Mouse (Mus musculus) adrenal gland, postnatal 4 days (tissue): ENCODE results near the gene Lrig2. TPM values are rescaled to one million over a fixed set of nuclear protein-coding genes. Genes with fewer than 3 reads are reported as not detected.

Experiments
- DNase-seq, 2 experiments: peaks; one replicate each; pipeline ENCODE4 v3.0.0; 2021 to 2022; ENCODE audit warnings: low spot score in 2 of 2, mixed read lengths in 2 of 2
- total RNA-seq, 2 experiments: library from RNA; stranded (reverse); gene quantifications; 2 replicates each; pipeline ENCODE4 v1.2.3; 2021

Lrig2 gene
- total RNA-seq, 2 experiments from 2014 or later: 23.5 to 26.2 TPM

DNA sequence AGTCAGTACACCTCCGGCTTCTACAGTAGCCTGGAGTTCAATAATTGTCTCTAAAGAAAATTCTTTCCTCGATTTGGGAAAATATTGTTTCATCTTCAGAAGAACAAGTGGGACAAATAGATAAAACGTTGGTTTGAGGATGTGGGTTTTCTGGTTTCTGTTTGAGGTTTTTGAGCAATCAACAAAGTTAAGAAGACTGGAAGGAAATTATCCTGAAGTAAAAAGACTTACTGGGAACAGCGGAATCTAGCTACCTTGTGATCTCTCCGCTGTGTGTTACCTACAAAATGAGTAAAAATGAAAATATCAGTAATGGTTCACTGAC is 668 bp upstream of the Lrig2 start:
- no peak for DNase-seq

DNA sequence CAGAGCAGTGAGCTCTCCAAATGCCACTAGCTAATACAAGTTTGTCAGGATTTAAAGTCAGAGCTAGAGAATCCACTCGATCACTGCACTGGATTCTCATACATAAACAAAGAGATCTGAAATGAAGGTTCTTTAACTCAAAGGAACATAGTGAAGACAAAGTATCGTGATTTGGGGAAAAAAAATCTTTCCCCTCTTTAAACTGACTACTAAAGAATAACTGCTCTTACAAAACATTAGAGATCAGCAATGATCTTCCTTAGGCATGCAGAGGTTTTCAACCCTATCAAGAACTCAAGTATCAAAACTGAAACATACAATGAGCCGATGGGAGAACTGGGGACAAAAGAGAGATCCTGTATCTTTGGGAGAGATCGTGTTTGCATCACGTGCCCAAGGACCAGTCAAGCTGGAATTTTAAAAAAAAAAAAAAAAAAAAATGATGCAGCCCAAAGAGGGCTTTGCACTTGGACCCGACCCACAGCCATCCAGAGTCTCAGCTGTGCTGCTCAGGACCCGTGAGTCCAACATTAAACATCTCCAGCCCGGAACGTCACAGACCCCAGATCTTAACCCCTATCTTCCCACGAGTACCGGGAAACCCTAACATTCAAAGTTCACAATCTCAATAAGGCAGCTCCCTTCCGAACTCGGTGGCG is 818 bp downstream of the Lrig2 start:
- DNase-seq: no peak

DNA sequence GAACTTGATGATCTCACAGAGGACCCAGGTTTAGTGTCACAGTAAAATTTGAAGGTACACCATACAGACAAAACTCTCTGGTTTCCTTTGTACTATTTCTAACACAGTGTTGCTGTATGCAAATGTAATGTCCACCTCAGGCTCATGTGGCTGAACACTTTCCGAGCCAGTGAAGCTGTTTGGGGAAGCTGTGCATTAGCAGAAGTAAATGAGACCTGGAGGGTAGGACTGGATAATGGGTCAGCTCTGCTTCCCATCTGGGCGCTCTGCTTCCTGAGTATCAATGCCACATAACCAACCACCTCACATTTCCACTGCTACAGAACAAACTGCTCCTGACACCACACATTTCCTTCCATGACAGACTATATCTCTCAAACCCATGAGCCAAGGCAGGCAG is 10.1 kb downstream of the Lrig2 start:
- DNase-seq: no peak

DNA sequence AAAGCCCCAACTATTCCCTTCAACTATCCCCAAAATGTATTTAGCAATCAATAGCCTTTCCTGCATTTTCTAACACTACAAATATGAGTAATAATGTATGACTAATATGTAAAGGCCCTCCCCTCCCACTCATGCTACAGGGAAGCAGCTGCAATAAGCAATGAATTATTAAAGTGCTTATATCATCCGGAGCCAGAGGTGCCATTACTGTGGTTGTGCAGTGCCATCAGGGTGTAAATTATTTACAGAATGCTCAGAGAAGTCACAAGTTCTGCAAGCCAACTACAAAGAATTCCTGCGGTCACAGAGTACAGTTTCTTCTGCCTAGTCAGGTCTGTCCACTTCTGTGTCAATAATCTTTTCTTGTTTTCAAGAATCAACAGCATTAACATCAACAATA is 10.8 kb downstream of the Lrig2 start:
- no peak for DNase-seq

DNA sequence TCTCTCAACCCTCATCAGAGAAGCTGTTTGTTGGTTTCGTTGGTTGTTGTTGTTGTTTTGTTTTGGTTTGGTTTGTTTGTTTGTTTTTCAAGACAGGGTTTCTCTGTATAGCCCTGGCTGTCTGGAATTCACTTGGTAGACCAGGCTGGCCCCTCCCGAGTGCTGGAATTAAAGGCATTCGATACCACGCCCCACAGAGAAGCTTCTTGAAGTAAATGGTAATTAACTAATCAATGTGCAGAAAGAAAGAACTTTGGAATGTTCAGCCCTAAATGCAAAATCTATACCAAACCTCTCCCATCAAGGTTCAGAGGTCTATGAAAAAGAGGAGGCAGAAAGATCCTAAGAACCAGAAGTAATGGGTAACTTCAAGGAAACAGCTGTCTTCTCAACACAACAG is 15.5 kb downstream of the Lrig2 start:
- no peak for DNase-seq

DNA sequence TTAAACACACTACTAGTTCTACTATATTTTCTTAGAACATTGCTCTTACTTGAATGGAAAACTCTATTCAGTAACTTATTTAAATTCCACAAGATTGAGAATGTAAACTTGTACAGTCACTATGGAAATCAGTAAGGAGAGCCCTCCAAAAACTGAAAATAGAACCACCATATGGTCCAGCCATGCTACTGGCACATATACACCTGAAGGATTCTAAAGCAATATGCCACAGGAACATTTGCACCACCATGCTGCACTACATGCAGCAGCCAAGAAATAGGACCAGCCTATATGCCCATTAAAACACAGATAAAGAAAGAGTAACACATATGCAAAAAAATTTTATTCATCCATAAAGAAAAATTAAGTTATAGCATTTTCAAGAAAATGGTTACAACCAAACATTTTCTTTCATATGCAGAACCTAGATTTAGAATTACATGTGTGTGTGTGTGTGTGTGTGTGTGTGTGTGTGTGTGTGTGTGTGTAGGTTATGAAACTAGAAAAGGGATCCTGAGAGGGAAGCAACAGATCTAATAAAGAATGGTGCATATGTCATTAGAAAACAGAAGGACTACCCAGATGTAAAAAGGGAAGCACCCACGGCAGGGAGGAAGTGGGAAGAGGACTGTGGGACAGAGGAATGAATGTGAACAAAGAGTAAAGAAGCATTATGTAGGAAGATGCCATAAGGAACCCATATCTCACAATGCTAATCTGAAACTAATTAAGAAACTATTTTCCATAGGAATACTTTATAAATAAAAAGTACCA is 30.6 kb downstream of the Lrig2 start:
- no peak for DNase-seq

DNA sequence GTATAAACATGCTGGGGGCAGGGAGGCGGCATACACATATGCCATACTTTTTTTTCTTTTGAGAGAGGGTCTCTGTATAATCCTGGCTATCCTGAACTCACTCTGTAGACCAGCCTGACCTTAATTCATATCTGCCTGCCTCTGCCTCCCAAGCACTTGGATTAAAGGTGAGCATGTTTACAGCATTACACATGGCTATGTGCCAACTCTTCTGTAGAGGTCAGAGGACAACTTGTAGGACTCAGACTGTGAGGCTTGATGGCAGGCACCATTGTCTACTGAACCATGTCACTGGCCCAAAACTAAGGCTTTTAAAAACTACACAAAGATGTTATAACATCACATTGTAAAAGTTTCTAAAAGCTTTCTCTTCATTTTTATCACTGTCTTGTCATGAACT is 33.7 kb downstream of the Lrig2 start:
- DNase-seq: no peak

DNA sequence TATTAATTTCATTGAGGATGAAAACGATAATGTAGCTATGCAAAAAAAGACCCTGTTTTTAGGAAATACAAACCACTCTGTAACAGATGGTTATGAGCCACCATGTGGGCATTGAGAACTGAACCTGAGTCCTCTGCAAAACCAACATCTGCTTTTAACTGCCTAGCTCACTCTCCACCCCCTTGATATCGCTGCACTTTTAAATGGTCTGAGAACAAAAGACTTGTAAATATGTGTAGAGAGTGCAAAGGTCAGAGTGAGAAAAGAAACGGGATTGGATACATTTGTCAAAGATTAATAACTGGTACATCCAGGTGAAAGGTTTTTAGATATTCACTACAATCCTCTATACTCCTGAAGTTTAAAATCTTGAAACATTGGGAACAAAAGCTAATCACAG is 42.3 kb downstream of the Lrig2 start:
- DNase-seq: no peak

DNA sequence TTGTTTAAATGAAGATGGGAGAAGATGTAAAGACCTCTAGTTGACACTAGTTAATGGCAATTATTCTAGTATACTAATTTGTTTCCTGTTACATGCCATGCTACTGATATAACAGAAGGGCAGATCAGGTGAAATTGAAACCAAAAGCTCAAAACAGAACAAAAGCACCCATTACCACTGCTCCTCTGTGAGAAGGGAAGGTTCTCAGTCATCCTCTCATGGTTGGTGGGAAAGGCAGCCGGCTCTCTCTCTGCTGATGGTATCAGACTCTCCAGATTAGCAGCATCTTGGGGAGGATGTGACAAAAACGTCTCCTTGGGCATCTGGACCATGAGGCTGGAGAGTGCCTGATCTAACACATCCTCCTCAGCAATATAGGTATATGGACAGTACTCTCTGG is 50.5 kb downstream of the Lrig2 start:
- DNase-seq: no peak

DNA sequence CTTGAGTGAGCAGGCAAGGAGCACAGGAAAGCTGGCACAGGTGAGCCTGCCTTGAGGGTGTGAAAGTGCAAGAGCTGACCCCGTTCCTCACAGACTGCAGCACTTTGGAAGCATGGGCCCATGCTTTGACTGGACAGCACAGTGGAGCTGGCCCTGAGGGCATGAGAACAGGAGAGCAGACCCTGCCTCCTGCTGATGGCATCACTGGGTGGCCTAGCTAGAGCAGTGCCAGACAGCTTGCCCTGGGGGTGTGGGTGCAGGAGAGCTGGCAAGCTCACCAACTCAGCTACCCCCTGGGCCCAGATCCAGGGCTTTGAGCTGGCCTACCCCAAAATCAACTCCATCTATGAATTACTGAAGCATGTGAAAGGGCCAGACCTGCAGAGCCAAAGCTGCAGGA is 53.1 kb downstream of the Lrig2 start:
- DNase-seq: no peak

DNA sequence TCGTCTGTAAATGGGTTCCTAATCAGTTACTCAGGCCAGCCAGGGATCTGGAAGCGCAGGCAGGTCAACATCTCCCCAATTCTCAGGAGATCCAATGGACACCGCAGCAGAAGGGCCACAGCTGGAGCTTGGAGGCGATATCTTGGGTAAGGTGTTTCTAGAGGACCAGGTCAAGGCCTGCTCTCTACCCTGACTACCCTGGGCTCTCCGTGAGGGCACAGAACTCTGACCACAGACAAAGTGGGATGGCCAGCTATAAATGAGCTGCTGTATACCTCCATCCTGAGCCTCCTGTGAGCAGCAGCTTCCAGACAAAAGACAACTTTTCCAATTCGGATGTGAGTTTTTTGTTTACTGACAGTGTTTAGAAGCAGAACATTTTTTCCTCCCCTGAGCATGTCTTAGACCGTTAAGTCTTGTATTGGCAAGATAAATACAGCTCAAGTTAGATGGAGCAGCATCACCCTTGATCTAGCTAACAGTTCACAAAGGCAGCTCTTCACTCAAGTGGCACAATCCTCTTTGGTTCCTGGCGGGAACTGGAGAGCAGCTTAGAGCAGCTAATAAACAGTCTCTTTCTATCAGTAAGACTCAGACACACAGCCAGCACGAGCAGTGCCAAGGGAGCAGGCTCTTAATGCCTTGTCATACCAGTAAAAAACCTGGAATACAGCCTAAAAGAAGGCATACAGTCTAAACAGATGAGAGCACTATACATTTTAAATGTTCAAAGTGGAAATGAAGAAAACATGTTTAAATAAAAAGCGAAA is 56.0 kb downstream of the Lrig2 start:
- no peak for DNase-seq

DNA sequence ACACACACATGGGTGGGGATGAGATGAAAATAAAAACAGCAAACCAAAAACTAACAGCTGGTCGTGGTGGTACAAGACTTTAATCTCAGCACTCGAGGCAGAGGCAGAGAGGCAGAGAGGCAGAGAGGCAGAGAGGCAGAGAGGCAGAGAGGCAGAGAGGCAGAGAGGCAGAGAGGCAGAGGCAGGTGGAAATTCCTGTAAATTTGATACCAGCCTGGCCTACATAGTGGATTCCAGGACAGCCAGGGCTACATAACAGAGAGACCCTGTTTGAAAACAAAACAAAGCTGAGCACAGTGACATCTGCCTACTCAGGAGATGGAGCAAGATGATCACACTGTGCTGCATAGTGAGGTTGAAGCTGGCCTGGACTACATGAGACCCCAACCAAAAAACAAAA is 64.5 kb downstream of the Lrig2 start:
- DNase-seq: no peak

DNA sequence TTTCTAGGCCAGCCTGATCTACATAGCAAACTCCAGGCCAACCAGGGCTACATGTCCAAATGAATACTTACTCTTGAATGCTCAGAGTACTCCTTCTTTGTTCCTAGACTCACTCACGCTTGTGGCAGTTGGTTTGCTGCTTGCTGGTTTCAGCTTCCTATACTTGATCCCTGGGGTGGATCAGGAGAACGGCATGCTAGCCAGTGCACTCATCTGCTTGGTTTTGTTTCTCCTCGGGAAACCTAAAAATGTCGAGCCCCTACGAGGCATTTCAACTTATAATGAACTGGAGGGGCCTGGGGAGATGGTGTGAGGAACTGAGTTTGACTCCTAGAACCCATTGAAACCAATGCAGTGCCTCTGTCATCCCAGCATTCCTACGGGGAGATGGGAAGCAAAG is 65.0 kb downstream of the Lrig2 start:
- DNase-seq: no peak

DNA sequence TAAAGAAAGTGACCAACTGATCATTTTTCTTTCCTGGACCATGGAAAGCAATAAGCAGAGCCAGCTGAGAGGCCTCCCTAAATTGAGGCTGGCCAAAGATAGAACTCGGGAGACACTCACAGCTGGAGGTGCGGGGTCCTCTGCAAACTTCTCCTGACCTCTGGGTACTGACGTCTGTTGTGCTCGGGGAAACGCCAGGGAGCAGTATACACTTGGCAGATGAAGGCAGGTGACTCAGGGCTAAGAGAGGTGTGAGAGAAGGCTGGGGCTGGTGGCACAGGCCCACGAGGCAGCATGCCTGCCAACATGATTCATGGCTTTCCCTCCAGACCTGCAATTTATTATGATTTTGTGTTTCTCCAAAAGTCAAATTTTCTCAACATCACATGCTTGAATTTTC is 66.1 kb downstream of the Lrig2 start:
- no peak for DNase-seq

DNA sequence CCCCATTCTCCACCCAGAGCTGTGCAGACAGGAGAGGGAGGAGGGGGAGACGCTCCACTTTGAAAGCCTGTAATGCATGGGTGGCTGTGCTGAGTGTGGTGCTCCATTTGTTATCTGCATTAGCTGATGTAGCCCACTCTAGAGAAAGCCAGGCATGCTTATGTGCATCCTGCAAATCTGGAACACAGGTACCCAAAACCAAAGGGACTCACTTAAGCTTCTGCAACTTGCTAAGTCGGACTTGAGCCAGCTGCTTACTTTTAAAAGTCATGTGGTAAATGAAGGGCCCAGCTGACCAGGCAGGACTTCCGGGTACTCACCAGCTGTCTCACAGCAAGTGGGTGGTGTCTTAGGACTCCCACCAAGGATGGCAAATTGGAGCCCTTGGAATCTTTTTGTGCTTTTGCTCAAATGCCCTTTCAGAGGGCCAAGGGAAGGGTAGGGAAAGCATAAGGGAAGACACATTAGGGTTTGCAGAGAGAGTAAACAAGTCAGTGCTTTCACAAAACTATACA is 66.7 kb downstream of the Lrig2 start:
- DNase-seq: no peak

DNA sequence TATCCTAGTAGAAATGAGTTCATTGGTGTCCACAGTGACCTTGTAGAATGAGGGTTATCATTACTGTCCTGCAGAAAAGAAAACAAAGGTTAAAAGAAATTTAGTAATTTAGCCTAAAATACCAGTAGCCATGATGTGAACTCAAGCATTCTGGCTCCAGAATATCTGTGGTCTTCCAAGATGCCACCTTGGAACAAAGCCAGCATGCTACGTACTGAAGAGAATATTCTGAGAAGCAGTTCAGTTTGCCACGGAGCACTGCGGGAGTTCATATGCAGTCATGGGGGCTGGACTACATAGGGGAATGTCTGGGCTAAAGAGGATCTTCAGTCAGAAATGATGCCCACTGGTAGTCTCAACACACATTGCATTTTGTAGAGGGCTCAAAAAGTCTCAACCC is 67.6 kb downstream of the Lrig2 start:
- no peak for DNase-seq

DNA sequence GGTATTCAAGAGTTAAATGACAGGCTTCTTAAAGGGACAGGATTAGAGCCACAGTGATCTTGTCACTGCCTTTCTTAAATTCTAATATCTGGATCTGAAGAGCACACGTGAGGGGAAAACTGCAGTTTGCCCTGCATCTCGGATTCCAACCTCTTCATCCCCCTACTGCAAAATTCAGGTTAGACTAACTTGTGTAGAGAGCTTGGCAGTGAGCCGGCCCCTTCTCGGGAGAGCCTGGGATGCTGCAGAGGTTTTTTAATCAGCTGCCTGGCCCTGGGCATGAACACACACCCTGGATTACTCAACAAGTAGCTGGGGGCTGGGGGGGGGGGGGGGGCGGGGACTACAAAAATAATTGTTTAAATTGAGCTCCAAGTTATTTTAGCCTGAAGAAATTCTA is 69.4 kb downstream of the Lrig2 start:
- DNase-seq: no peak

DNA sequence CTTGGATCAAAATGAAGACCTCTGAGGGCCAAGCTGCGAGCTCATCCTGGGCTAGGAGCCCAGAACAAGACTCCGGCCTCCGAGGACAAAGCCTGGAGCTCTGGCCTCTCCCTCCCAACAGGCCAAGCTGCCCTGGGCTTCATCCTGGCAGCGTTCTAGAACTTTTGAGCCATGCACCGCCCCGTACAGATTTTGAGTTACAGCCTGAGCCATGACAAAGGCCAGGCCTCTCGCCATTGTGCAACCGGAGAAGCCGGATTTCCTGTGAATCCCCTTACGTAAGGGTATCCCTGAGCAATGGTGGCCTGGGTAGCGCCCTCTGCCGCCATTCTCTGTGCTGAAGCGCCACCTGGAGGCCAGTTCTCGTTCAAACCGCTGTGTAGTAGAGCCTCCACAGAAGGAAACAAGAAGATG is 69.8 kb downstream of the Lrig2 start:
- peak; percentile 90 for DNase-seq

DNA sequence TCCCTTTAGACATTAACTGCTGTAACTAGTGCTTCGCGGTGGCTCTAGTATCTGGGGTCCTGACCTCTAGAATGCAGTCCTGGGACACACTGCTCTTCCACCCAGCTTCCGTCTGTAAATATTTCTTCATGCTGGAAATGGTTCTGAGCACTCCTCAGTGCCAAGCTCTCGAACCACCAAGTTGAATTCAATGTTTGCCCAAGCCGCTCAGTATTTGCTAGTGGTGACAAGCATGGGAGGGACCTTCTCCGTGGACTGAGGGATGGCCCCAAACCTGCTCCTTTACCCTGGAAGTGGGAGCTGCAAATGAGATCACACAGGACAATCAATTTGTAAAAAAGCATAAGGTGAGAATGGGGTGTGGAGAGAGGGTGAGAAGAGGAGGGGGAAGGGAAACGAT is 70.3 kb downstream of the Lrig2 start:
- DNase-seq: no peak

DNA sequence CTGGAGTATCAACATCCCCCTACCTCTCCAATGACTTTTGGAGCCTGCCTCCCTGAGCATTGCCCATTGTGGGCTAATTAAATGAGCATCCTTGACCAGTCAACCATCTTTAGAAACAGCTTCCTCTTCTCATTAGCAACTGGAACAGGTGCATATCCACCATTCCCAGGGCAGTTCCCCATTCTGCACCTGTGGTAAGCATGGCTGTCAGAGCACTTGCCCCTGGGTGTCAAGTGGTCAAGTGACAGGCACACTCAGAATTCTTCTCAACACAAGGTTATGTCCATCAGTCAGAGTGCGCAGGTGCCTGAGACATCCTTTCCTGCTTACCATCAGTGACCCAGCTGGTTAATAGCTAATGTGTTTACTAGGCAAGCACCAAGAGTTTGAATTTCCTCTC is 72.9 kb downstream of the Lrig2 start:
- no peak for DNase-seq

DNA sequence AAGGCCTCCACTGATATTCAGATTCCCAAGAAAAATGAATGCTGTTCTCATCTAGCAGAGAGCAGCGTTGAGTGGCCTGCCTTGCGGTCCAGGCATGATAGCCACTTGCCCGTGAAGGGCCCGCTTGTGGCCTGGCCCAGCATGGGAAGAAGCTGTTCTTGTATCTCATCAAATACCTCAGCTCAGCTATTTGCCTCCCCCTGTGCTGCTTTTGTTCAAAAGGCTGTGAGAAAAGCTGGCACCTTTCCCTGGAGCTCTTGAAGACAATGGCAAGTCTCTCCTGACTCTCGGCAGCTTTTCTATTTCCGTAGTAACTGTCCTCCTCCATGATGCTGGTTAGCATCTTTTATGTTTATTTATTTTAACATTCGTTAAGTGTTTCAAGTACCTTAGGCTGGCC is 74.1 kb downstream of the Lrig2 start:
- no peak for DNase-seq

DNA sequence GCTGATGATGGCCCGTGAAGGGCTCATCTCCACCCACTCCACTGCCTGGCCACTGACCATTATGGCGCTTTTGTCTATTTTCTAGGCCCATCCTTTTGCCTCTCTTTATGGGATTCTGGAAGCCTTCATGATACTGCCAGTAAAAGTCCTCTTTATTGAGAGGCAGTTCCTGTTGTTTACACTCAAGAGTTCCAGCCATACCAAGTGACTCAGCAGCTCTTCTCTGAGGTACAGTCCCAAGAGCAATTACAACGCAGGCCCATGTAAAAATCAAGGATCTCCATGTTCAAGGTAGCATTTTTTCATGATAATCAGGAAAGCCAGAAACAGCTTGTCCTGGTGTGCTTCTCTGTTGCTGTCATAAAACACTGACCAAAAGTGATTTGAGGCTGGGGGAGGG is 75.8 kb downstream of the Lrig2 start:
- no peak for DNase-seq
